Mouse (Mus musculus): Measurements from ENCODE around the gene Map3k9. TPM values are rescaled to one million over a fixed set of nuclear protein-coding genes. Genes with fewer than 3 reads are reported as not detected.

The Map3k9 gene
- polyA plus RNA-seq (2015; fragmentation: Nextera tagmentation; extraction: Ambion mirVana) = 1.3 TPM in 2 replicates

DNA sequence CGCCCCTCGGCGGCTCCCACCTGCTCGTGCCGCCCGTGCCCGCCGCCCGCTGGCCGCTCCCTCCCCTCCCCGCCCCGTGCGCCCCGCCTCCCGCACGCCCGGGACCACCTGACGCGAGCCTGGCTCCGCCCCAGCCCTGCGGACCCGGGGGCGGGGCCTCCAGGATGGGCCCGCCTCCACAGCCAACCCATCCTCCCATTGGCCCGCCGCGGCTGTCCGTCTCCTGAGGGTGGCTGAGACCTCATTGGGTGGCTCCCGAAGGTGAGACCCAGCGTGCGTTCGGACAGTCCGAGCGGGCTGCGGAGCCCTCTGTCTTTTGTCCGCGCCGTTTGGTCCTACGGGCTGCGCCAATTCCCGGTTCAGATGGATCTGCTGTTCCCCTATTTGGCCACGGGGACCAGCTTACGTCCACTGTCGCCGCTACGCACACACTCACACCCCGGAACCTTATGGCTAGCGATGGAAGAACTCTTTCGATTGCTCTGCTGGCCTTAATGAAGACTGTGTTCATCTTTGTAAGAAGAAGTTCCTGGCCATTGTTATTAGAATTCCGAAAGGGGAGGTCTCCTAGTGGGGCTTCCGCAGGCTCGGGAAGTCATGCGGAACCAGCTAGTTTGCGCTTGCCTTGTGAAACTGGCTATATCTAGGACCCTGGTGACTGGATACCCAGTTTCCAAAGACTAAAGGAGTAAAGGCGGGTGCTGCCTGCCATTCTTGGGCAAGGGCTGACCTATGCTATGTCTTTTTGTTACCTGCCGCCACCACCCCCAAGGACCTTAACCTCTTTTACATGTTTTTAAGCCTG is at the start of gene Map3k9:
Gene Map3k9 (minus strand): TSS at position 71 of the 805 bp plus-strand sequence.
- Histone ChIP-seq H3K4me3 (peak within 1 kb of the TSS; percentile 63), H3K36me3 (no peaks in the 10 kb centered on the region), H3K9ac (peak within 1 kb of the TSS; percentile 74), H3K27me3 (peaks cover 58% of the 10 kb centered on the region), H3K4me2 (peak within 1 kb of the TSS; percentile 93), H3K4me1 (peaks cover 10% of the 10 kb centered on the region), H3K9me3 (no peaks in the 10 kb centered on the region), H3K27ac (peak within 1 kb of the TSS; percentile 14; the same call in 1 of the 2 replicates)
- WGBS = under 1% methylated on average over 46 of the region's 56 CpGs
- ATAC-seq (ENCODE audit: insufficient number of reproducible peaks, insufficient read depth, low FRiP score, low TSS enrichment, low read depth) = peak; percentile 91

- Histone ChIP-seq H3K4me3 (no peak overlapping the region), H3K4me2 (no peak overlapping the region), H3K9ac (no peak overlapping the region), H3K36me3 (no peaks in the 10 kb centered on the region), H3K4me1 (no peaks in the 10 kb centered on the region), H3K9me3 (no peaks in the 10 kb centered on the region), H3K27ac (no peak overlapping the region), H3K27me3 (no peaks in the 10 kb centered on the region)
- 86% methylated on average over 2 of the region's 2 CpGs for WGBS
- no peak for ATAC-seq (ENCODE audit: insufficient number of reproducible peaks, insufficient read depth, low FRiP score, low TSS enrichment, low read depth)
Observed at GRCm38 (mm10) chr12:81828355-81828754, 47.4 kb upstream of the Map3k9 start.

GRCm38 (mm10) chr12:81822778-81823480 is 42.0 kb upstream of the Map3k9 start:
- Histone ChIP-seq H3K4me1 (no peaks in the 10 kb centered on the region), H3K27ac (no peak overlapping the region), H3K4me3 (no peak overlapping the region), H3K27me3 (no peaks in the 10 kb centered on the region; the same call in 1 of the 2 replicates), H3K4me2 (no peak overlapping the region), H3K36me3 (no peaks in the 10 kb centered on the region), H3K9me3 (no peaks in the 10 kb centered on the region), H3K9ac (no peak overlapping the region)
- WGBS = 83% methylated on average over 4 of the region's 4 CpGs
- no peak for ATAC-seq (ENCODE audit: insufficient number of reproducible peaks, insufficient read depth, low FRiP score, low TSS enrichment, low read depth)

GRCm38 (mm10) chr12:81822176-81822575 is 41.2 kb upstream of the Map3k9 start:
- no peaks in the 10 kb centered on the region for H3K36me3 ChIP-seq
- 47% methylated on average over 4 of the region's 4 CpGs for WGBS
- H3K4me3 ChIP-seq = no peak overlapping the region
- H3K4me1 ChIP-seq = peaks cover under 1% of the 10 kb centered on the region; the same call in 1 of the 2 replicates
- H3K9ac ChIP-seq = no peak overlapping the region
- ATAC-seq (ENCODE audit: insufficient number of reproducible peaks, insufficient read depth, low FRiP score, low TSS enrichment, low read depth) = no peak
- no peaks in the 10 kb centered on the region for H3K9me3 ChIP-seq
- H3K27me3 ChIP-seq = no peaks in the 10 kb centered on the region; the same call in 1 of the 2 replicates
- H3K4me2 ChIP-seq = no peak overlapping the region
- no peak overlapping the region for H3K27ac ChIP-seq

GRCm38 (mm10) chr12:81820700-81821099 is 39.7 kb upstream of the Map3k9 start:
- peaks cover 10% of the 10 kb centered on the region for H3K4me1 ChIP-seq
- no peak overlapping the region for H3K27ac ChIP-seq
- no peak for ATAC-seq (ENCODE audit: insufficient number of reproducible peaks, insufficient read depth, low FRiP score, low TSS enrichment, low read depth)
- no peaks in the 10 kb centered on the region for H3K36me3 ChIP-seq
- no peaks in the 10 kb centered on the region for H3K9me3 ChIP-seq
- no peak overlapping the region for H3K9ac ChIP-seq
- no peak overlapping the region for H3K4me2 ChIP-seq
- no peak overlapping the region for H3K4me3 ChIP-seq
- 83% methylated on average over 4 of the region's 4 CpGs for WGBS
- H3K27me3 ChIP-seq = no peaks in the 10 kb centered on the region; the same call in 1 of the 2 replicates

GRCm38 (mm10) chr12:81817126-81817505 is 36.1 kb upstream of the Map3k9 start:
- peak overlapping the region; percentile 47 for H3K4me2 ChIP-seq
- WGBS = 50% methylated on average over 6 of the region's 6 CpGs
- H3K4me3 ChIP-seq = peak overlapping the region; percentile 20; the same call in 1 of the 2 replicates
- H3K27me3 ChIP-seq = no peaks in the 10 kb centered on the region
- peaks cover 10% of the 10 kb centered on the region for H3K4me1 ChIP-seq
- no peaks in the 10 kb centered on the region for H3K9me3 ChIP-seq
- 0 out of 2 replicates have a peak overlapping the region, but pooled peaks have one; percentile 33 for H3K27ac ChIP-seq
- H3K9ac ChIP-seq = no peak overlapping the region
- H3K36me3 ChIP-seq = no peaks in the 10 kb centered on the region
- no peak for ATAC-seq (ENCODE audit: insufficient number of reproducible peaks, insufficient read depth, low FRiP score, low TSS enrichment, low read depth)

DNA sequence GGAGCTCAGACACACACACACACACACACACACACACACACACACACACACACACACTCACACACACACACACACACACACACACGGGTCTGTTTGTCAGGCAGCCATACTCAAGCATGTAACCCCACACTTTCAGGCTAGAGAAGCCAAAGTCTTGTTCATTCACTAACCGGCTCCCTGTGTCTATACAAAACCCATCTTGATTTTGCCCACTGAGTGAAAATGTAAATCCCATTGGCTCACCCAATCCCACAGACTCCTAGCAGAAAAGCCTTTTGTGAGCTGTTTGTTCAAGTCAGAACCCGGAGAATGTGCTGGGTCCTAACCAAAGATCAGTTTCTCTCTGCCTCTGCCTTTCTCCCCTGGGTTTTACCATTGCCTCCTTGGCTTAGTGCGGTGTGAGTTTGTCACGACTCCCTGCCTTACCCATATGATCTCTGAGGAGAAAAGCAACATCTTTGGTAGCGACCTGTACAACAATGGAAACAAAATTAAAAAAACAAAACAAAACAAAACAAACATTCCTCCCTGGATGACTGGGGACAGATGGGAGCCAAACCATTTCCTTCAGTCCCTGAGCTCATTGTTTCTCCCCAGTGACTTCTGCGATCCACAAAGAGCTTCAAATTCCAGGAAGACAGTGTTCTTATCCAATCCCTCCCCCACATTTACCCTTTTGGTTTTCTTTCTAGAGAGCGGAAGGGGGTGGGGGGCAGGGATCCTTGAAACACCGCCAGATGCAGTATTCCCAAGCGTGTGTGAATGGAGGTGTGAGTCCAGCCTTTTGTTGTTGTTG is 35.6 kb upstream of the Map3k9 start:
- Histone ChIP-seq H3K4me2 (peak overlapping the region; percentile 47), H3K9me3 (no peaks in the 10 kb centered on the region), H3K36me3 (no peaks in the 10 kb centered on the region), H3K4me3 (peak overlapping the region; percentile 20; the same call in 1 of the 2 replicates), H3K27ac (0 out of 2 replicates have a peak overlapping the region, but pooled peaks have one; percentile 33), H3K27me3 (no peaks in the 10 kb centered on the region), H3K4me1 (peaks cover 10% of the 10 kb centered on the region), H3K9ac (no peak overlapping the region)
- ATAC-seq (ENCODE audit: insufficient number of reproducible peaks, insufficient read depth, low FRiP score, low TSS enrichment, low read depth) = no peak
- 15% methylated on average over 10 of the region's 10 CpGs for WGBS

- ATAC-seq (ENCODE audit: insufficient number of reproducible peaks, insufficient read depth, low FRiP score, low TSS enrichment, low read depth) = no peak
Observed at GRCm38 (mm10) chr12:81814742-81815141, 33.8 kb upstream of the Map3k9 start.

DNA sequence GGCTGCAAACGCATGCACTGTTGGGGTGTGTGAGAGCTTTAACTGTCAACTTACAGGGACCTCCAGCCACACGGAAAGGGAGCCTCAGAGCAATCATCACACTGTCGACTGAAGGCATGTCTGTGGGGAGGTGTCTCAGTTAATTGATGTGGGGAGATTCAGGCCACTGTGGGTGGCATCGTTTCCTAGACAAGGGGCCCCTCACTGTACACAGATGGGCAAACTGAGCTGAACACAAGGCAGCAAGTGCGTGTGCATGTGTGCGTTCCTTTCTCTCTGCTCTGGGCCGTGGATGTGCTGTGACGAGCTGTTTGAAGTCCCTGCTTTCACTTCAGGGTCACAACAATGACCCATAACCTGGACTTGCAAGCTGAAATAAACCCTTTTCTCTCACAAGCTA is 29.4 kb upstream of the Map3k9 start:
- no peak for ATAC-seq (ENCODE audit: insufficient number of reproducible peaks, insufficient read depth, low FRiP score, low TSS enrichment, low read depth)
- Histone ChIP-seq H3K4me3 (no peak overlapping the region), H3K27me3 (no peaks in the 10 kb centered on the region), H3K9ac (no peak overlapping the region), H3K4me1 (peaks cover 8% of the 10 kb centered on the region), H3K4me2 (no peak overlapping the region), H3K36me3 (no peaks in the 10 kb centered on the region), H3K9me3 (no peaks in the 10 kb centered on the region), H3K27ac (no peak overlapping the region)
- 51% methylated on average over 8 of the region's 8 CpGs for WGBS

More at GRCm38 (mm10) chr12:81814742-81815141, 33.8 kb upstream of the Map3k9 start:
- H3K36me3 ChIP-seq = no peaks in the 10 kb centered on the region
- H3K4me1 ChIP-seq = peaks cover 10% of the 10 kb centered on the region
- H3K9me3 ChIP-seq = no peaks in the 10 kb centered on the region
- H3K9ac ChIP-seq = no peak overlapping the region
- 86% methylated on average over 5 of the region's 5 CpGs for WGBS
- H3K27me3 ChIP-seq = no peaks in the 10 kb centered on the region
- no peak overlapping the region for H3K27ac ChIP-seq
- no peak overlapping the region for H3K4me3 ChIP-seq
- no peak overlapping the region for H3K4me2 ChIP-seq

- ATAC-seq (ENCODE audit: insufficient number of reproducible peaks, insufficient read depth, low FRiP score, low TSS enrichment, low read depth) = no peak
- Histone ChIP-seq H3K27ac (no peak overlapping the region), H3K4me3 (no peak overlapping the region), H3K27me3 (no peaks in the 10 kb centered on the region), H3K4me1 (peaks cover 8% of the 10 kb centered on the region), H3K36me3 (no peaks in the 10 kb centered on the region), H3K9me3 (no peaks in the 10 kb centered on the region), H3K9ac (no peak overlapping the region), H3K4me2 (no peak overlapping the region)
- WGBS = 59% methylated on average over 2 of the region's 2 CpGs
Observed at GRCm38 (mm10) chr12:81808596-81808995, 27.6 kb upstream of the Map3k9 start.

DNA sequence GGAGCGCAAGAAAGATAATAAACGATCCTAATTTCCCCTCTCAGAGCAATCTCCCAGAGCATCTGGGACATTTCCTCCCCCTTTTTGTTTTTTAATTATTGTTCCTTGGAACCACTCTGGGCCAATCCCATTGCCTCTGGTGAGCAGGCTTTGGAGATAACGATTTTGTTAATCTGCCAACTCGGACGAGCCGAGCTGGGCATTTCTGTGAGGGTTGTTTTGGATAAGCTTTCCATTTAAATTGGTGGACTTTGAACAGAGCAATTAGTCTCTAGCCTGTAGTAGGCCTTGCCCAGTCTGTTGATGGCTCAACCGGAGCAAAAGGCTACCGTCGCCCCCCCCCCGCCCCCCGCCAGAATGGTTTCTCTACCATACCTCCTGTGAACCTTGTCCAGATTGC is 27.0 kb upstream of the Map3k9 start:
- Histone ChIP-seq H3K27me3 (no peaks in the 10 kb centered on the region), H3K36me3 (no peaks in the 10 kb centered on the region), H3K4me3 (peak overlapping the region; percentile 42; the same call in 1 of the 2 replicates), H3K9ac (no peak overlapping the region), H3K27ac (no peak overlapping the region), H3K9me3 (no peaks in the 10 kb centered on the region), H3K4me2 (peak overlapping the region; percentile 71), H3K4me1 (peaks cover 8% of the 10 kb centered on the region)
- ATAC-seq (ENCODE audit: insufficient number of reproducible peaks, insufficient read depth, low FRiP score, low TSS enrichment, low read depth) = no peak
- 31% methylated on average over 11 of the region's 11 CpGs for WGBS
